Mouse (Mus musculus) embryonic fibroblast, embryonic 13.5 days (primary cell): ENCODE data around the gene Igfn1. TPM values are rescaled to one million over a fixed set of nuclear protein-coding genes. Genes with fewer than 3 reads are reported as not detected.
A peak's percentile ranks its signal among the peaks of the same experiment; 100 is the strongest.

ENCODE experiments used
- H3K27ac ChIP-seq: 2 replicates; pipeline ENCODE4 v1.5.1; 2012; ENCODE audit warnings: low read length, control low read depth, inconsistent platforms; ENCODE audit not compliant: insufficient read depth
- H3K4me1 ChIP-seq: 2 replicates; pipeline ENCODE4 v1.6.1; 2011; ENCODE audit warnings: low read length; ENCODE audit not compliant: control insufficient read depth, insufficient read depth
- H3K4me3 ChIP-seq: 2 replicates; pipeline ENCODE4 v1.5.1; 2011; ENCODE audit warnings: mild to moderate bottlenecking, control low read depth, low read length; ENCODE audit not compliant: insufficient read depth
- CTCF ChIP-seq: IDR thresholded peaks from 2 replicates; pipeline ENCODE4 v1.5.1; 2011; ENCODE audit warnings: mild to moderate bottlenecking, control low read depth, low read length, moderate library complexity, borderline replicate concordance; ENCODE audit not compliant: insufficient read depth
- POLR2A ChIP-seq: IDR thresholded peaks from 2 replicates; pipeline ENCODE4 v1.6.1; 2011; ENCODE audit warnings: low read depth, mild to moderate bottlenecking, control low read depth, low read length, moderate library complexity
- polyA plus RNA-seq: library from polyadenylated mRNA; stranded (reverse); fragments of >200 nt; gene quantifications from 2 replicates; pipeline ENCODE4 v1.2.4, GENCODE M21; 2011; ENCODE audit warnings: low read depth; ENCODE audit not compliant: missing spikeins, insufficient read length

Igfn1 gene
- polyA plus RNA-seq, 1 experiment: not detected

GRCm38 (mm10) chr1:135972576-135972975, 33.6 kb downstream of the Igfn1 start:
- no peaks in the 10 kb centered on the region for H3K4me1 ChIP-seq
- no peak for TF ChIP-seq CTCF
- TF ChIP-seq POLR2A: no peak
- H3K27ac ChIP-seq: no peak overlapping the region
- H3K4me3 ChIP-seq: no peak overlapping the region

GRCm38 (mm10) chr1:135970486-135970885, 35.7 kb downstream of the Igfn1 start:
- H3K27ac ChIP-seq: no peak overlapping the region
- no peak for TF ChIP-seq POLR2A
- no peak for TF ChIP-seq CTCF
- no peak overlapping the region for H3K4me3 ChIP-seq
- H3K4me1 ChIP-seq: no peaks in the 10 kb centered on the region

- no peaks in the 10 kb centered on the region for H3K4me1 ChIP-seq
- H3K4me3 ChIP-seq: no peak overlapping the region
- H3K27ac ChIP-seq: no peak overlapping the region
- TF ChIP-seq CTCF (no peak), POLR2A (no peak)
These were observed 38.4 kb downstream of the Igfn1 start for GRCm38 (mm10) chr1:135967739-135968138.

GRCm38 (mm10) chr1:135964561-135964960, 41.6 kb downstream of the Igfn1 start:
- Histone ChIP-seq H3K4me1 (no peaks in the 10 kb centered on the region), H3K4me3 (no peak overlapping the region), H3K27ac (no peak overlapping the region)
- TF ChIP-seq POLR2A: no peak
- no peak for TF ChIP-seq CTCF

- no peak overlapping the region for H3K4me3 ChIP-seq
- no peak overlapping the region for H3K27ac ChIP-seq
- TF ChIP-seq POLR2A: no peak
- H3K4me1 ChIP-seq: no peaks in the 10 kb centered on the region
These were observed 43.0 kb downstream of the Igfn1 start for GRCm38 (mm10) chr1:135963177-135963576.

- Histone ChIP-seq H3K27ac (no peak overlapping the region), H3K4me1 (no peaks in the 10 kb centered on the region), H3K4me3 (no peak overlapping the region)
- TF ChIP-seq CTCF (no peak), POLR2A (no peak)
These were observed 47.7 kb downstream of the Igfn1 start for GRCm38 (mm10) chr1:135958483-135958882.

- Histone ChIP-seq H3K4me3 (no peak overlapping the region), H3K4me1 (peaks cover 4% of the 10 kb centered on the region)
- TF ChIP-seq POLR2A: no peak
- no peak for TF ChIP-seq CTCF
These were observed 57.3 kb downstream of the Igfn1 start for GRCm38 (mm10) chr1:135948871-135949270.

GRCm38 (mm10) chr1:135946247-135946646, 59.9 kb downstream of the Igfn1 start:
- peaks cover 4% of the 10 kb centered on the region for H3K4me1 ChIP-seq
- no peak overlapping the region for H3K4me3 ChIP-seq
- TF ChIP-seq CTCF (no peak), POLR2A (no peak)
- no peak overlapping the region for H3K27ac ChIP-seq

More at GRCm38 (mm10) chr1:135948871-135949270, 57.3 kb downstream of the Igfn1 start:
- H3K27ac ChIP-seq: no peak overlapping the region

GRCm38 (mm10) chr1:135945711-135946110, 60.4 kb downstream of the Igfn1 start:
- no peak for TF ChIP-seq POLR2A
- peak; percentile 66; the same call in 1 of the 2 replicates for TF ChIP-seq CTCF
- Histone ChIP-seq H3K27ac (no peak overlapping the region), H3K4me3 (no peak overlapping the region), H3K4me1 (peaks cover 4% of the 10 kb centered on the region)

- peaks cover 4% of the 10 kb centered on the region for H3K4me1 ChIP-seq
- H3K4me3 ChIP-seq: no peak overlapping the region
- no peak overlapping the region for H3K27ac ChIP-seq
- TF ChIP-seq POLR2A (no peak), CTCF (no peak)
These were observed 61.4 kb downstream of the Igfn1 start for GRCm38 (mm10) chr1:135944526-135945259.
